Mouse (Mus musculus): Measurements from ENCODE around the gene Chmp1a.
"Not testable (repeated sequence)": the region's sequence is repeated elsewhere in the genome, so short reads cannot be mapped to it uniquely, and the experiment has no call there.

Chmp1a gene

GRCm38 (mm10) chr8:123212321-123213117 is at the start of gene Chmp1a, which contains the start of gene Spata33:
Gene Chmp1a, minus strand, starts transcription at chr8:123212763.
Gene Spata33, plus strand, starts transcription at chr8:123212832.
- peak; percentile 80 to 92 for DNase-seq (ENCODE audit: low spot score in 2 of 2)

- DNase-seq (ENCODE audit: low spot score in 2 of 2): not testable (repeated sequence)
These were observed 45.0 kb upstream of the Chmp1a start for GRCm38 (mm10) chr8:123257593-123257992.

GRCm38 (mm10) chr8:123257114-123257513 is 44.6 kb upstream of the Chmp1a start:
- no peak for DNase-seq (ENCODE audit: low spot score in 2 of 2)

GRCm38 (mm10) chr8:123255170-123255569 is 42.6 kb upstream of the Chmp1a start:
- DNase-seq (ENCODE audit: low spot score in 2 of 2): no peak

- DNase-seq (ENCODE audit: low spot score in 2 of 2): peak; percentile 68 to 85
These were observed 41.7 kb upstream of the Chmp1a start, which contains the start of the genes Zfp276 and Vps9d1 for GRCm38 (mm10) chr8:123254099-123254885. Gene Zfp276, plus strand, starts transcription at chr8:123254195. Gene Vps9d1, minus strand, starts transcription at chr8:123254348.

- DNase-seq (ENCODE audit: low spot score in 2 of 2): no peak
These were observed 41.0 kb upstream of the Chmp1a start for GRCm38 (mm10) chr8:123253451-123254098.

GRCm38 (mm10) chr8:123252925-123253324 is 40.4 kb upstream of the Chmp1a start:
- DNase-seq (ENCODE audit: low spot score in 2 of 2): no peak

- DNase-seq (ENCODE audit: low spot score in 2 of 2): no peak
These were observed 38.4 kb upstream of the Chmp1a start for GRCm38 (mm10) chr8:123250940-123251339.

GRCm38 (mm10) chr8:123248596-123248995 is 36.0 kb upstream of the Chmp1a start:
- no peak for DNase-seq (ENCODE audit: low spot score in 2 of 2)

- no peak for DNase-seq (ENCODE audit: low spot score in 2 of 2)
These were observed 35.2 kb upstream of the Chmp1a start for GRCm38 (mm10) chr8:123247748-123248147.

GRCm38 (mm10) chr8:123245543-123245942 is 33.0 kb upstream of the Chmp1a start:
- no peak for DNase-seq (ENCODE audit: low spot score in 2 of 2)

GRCm38 (mm10) chr8:123244382-123244781 is 31.8 kb upstream of the Chmp1a start:
- DNase-seq (ENCODE audit: low spot score in 2 of 2): no peak

GRCm38 (mm10) chr8:123243053-123243452 is 30.5 kb upstream of the Chmp1a start:
- no peak for DNase-seq (ENCODE audit: low spot score in 2 of 2)

- DNase-seq (ENCODE audit: low spot score in 2 of 2): no peak
These were observed 29.8 kb upstream of the Chmp1a start for GRCm38 (mm10) chr8:123242107-123242923.

- no peak for DNase-seq (ENCODE audit: low spot score in 2 of 2)
These were observed 26.8 kb upstream of the Chmp1a start for GRCm38 (mm10) chr8:123239398-123239797.

GRCm38 (mm10) chr8:123235520-123236497 is 23.2 kb upstream of the Chmp1a start, which contains the start of gene Spata2l:
Gene Spata2l, minus strand, starts transcription at chr8:123236233.
- DNase-seq (ENCODE audit: low spot score in 2 of 2): peak; percentile 92 to 96

- DNase-seq (ENCODE audit: low spot score in 2 of 2): peak in 1 of 2 experiments; percentile 24
These were observed 22.5 kb upstream of the Chmp1a start for GRCm38 (mm10) chr8:123234918-123235519.

GRCm38 (mm10) chr8:123233760-123234159 is 21.2 kb upstream of the Chmp1a start:
- DNase-seq (ENCODE audit: low spot score in 2 of 2): no peak

- no peak for DNase-seq (ENCODE audit: low spot score in 2 of 2)
These were observed 20.7 kb upstream of the Chmp1a start for GRCm38 (mm10) chr8:123233300-123233699.

All from thymus, postnatal 10 days (tissue).